Mouse (Mus musculus) neural tube, embryonic 13.5 days (tissue): Measurements from ENCODE around the gene Enpp4. TPM values are rescaled to one million over a fixed set of nuclear protein-coding genes. Genes with fewer than 3 reads are reported as not detected.

Source experiments
- ATAC-seq: fragments of 200-750 bp; cut with Nextera tagmentation; 2 replicates; pipeline ENCODE4 v1.8.0; 2017; ENCODE audit warnings: low read depth, mild to moderate bottlenecking, moderate TSS enrichment, moderate library complexity
- H3K27ac ChIP-seq: fragments of 300-500 bp; sonication (generic); replicated peaks from 2 replicates; pipeline ENCODE4 v1.5.1; 2015; ENCODE audit warnings: moderate library complexity, mild to moderate bottlenecking, inconsistent platforms
- H3K27me3 ChIP-seq: fragments of 300-500 bp; sonication (generic); 2 replicates; pipeline ENCODE4 v1.6.1; 2015; ENCODE audit warnings: mild to moderate bottlenecking, inconsistent platforms
- H3K36me3 ChIP-seq: fragments of 300-500 bp; sonication (generic); 2 replicates; pipeline ENCODE4 v1.6.1; 2015; ENCODE audit warnings: mild to moderate bottlenecking, inconsistent platforms
- H3K4me1 ChIP-seq: fragments of 300-500 bp; sonication (generic); replicated peaks from 2 replicates; pipeline ENCODE4 v1.6.1; 2015; ENCODE audit warnings: inconsistent platforms
- H3K4me2 ChIP-seq: fragments of 300-500 bp; sonication (generic); 2 replicates; pipeline ENCODE4 v1.6.1; 2015; ENCODE audit warnings: inconsistent platforms, mild to moderate bottlenecking, moderate library complexity
- H3K4me3 ChIP-seq: fragments of 300-500 bp; sonication (generic); 2 replicates; pipeline ENCODE4 v1.5.1; 2015; ENCODE audit warnings: mild to moderate bottlenecking, inconsistent platforms
- H3K9ac ChIP-seq: fragments of 300-500 bp; sonication (generic); 2 replicates; pipeline ENCODE4 v1.6.1; 2015; ENCODE audit warnings: moderate library complexity, mild to moderate bottlenecking, inconsistent platforms
- H3K9me3 ChIP-seq: fragments of 300-500 bp; sonication (generic); 2 replicates; pipeline ENCODE4 v1.6.1; 2016; ENCODE audit warnings: inconsistent platforms
- WGBS: fragments of 180-500 bp; shearing (Covaris S2); methylation state at CpG from one replicate; pipeline ENCODE4 v1.1.7; 2015; 5-methylcytosine and 5-hydroxymethylcytosine counted together
- polyA plus RNA-seq: library from polyadenylated mRNA; unstranded; fragments of >200 nt; fragmentation: Nextera tagmentation; extraction: Ambion mirVana; gene quantifications from 2 replicates; pipeline ENCODE4 v1.2.1, GENCODE M21; 2015

The Enpp4 gene
- polyA plus RNA-seq, 1 experiment from 2014 or later = 5.7 TPM

DNA sequence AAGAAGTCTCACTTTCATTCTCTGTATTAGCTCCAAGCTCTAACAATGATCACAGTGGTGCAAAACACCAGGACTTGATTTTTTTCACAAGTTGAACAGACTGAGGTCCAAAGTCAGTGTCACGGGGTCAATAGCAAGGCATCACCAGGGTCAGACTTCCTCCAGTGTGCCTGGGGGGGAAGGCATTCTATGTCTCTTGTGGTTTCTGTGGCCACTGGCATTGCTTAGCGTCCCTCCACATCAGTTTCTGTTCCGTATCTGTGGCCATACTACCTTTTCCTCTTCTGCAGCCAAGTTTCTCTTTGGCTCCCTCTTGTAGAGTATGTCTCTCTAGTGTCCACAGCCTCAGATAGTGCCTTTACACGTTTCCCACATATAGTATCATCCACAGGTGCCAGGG is 52.2 kb downstream of the Enpp4 start:
- no peak overlapping the region for H3K4me2 ChIP-seq
- no peak overlapping the region for H3K27ac ChIP-seq
- H3K9me3 ChIP-seq = no peaks in the 10 kb centered on the region
- WGBS = 74% methylated on average over 4 of the region's 4 CpGs
- no peak overlapping the region for H3K4me3 ChIP-seq
- H3K36me3 ChIP-seq = no peaks in the 10 kb centered on the region
- H3K4me1 ChIP-seq = no peaks in the 10 kb centered on the region
- H3K9ac ChIP-seq = no peak overlapping the region
- H3K27me3 ChIP-seq = no peaks in the 10 kb centered on the region
- ATAC-seq = no peak

Other genes starting within 250 kb of the Enpp4 start
- gene Enpp5, start 27.0 kb downstream of the Enpp4 start, polyA plus RNA-seq = 71.3 and 73.7 TPM in 2 replicates
- gene Clic5, start 82.8 kb upstream of the Enpp4 start, polyA plus RNA-seq = 0.18 TPM in 2 replicates